Mouse (Mus musculus) heart, adult 2 months (tissue): ENCODE data around the gene Gm3667.
"Not testable (repeated sequence)": the region's sequence is repeated elsewhere in the genome, so short reads cannot be mapped to it uniquely, and the experiment has no call there.

Experiments
- CTCF ChIP-seq: fragments of 200-600 bp; IDR thresholded peaks from 2 replicates; pipeline ENCODE4 v1.8.1; 2022; ENCODE audit warnings: antibody characterized with exemption, mild to moderate bottlenecking, moderate library complexity
- EP300 ChIP-seq: fragments of 200-500 bp; IDR thresholded peaks from 2 replicates; pipeline ENCODE4 v1.6.1; 2011; ENCODE audit warnings: low read depth, low read length, control low read depth; ENCODE audit not compliant: insufficient read depth
- POLR2A ChIP-seq: fragments of 200-500 bp; IDR thresholded peaks from 2 replicates; pipeline ENCODE4 v1.6.1; 2011; ENCODE audit warnings: mild to moderate bottlenecking, low read depth, low read length, control low read depth; ENCODE audit not compliant: insufficient read depth

DNA sequence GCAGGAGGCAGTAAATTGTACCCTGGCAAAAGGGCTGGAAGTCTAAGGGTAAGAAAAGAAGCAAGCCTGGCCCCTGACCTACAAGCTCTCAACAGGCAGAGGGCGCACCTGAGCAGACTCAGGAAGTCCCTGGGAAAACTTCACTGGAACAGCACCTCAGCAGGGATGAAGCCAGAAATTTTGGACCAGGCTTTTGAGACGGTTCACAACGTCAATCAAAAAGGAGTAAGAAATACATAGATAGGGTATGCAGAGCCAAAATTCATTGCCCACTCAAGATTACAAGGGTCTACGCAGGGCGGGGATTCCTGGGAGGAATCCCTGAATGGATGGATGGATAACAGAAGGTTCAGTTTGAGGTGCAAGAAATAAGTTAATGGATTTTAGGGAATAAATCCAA is 951 bp downstream of the Gm3667 start:
- TF ChIP-seq CTCF, POLR2A, EP300: not testable (repeated sequence)
